Mouse (Mus musculus) kidney, postnatal 36 days (tissue): ENCODE data around the gene Trio.

Experiments
- DNase-seq, 2 experiments: peaks; one replicate each; pipeline ENCODE4 v3.0.0; 2021 to 2022; ENCODE audit warnings: mixed read lengths in 2 of 2

Trio gene

DNA sequence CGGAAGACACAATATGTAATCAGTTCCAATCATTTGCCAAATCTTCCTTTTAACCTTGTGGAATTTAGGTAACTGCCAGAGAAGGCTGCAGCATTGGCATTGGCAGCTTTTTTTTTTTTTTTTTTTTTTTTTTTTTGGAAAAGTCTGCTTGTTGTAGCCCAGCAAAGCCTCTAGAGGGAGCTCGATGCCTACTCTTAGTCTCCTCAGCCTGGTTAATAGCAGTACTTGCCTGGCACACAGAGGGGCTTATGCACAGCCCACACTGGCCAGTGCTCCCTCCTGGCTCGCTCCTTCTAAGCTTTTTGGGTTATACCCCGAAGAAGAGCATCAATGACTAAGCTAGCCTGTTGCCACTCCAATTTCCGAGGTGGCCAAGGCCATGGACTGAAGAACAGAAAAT lies 106.1 kb downstream of the Trio start:
- DNase-seq = peak; percentile 40 to 62

DNA sequence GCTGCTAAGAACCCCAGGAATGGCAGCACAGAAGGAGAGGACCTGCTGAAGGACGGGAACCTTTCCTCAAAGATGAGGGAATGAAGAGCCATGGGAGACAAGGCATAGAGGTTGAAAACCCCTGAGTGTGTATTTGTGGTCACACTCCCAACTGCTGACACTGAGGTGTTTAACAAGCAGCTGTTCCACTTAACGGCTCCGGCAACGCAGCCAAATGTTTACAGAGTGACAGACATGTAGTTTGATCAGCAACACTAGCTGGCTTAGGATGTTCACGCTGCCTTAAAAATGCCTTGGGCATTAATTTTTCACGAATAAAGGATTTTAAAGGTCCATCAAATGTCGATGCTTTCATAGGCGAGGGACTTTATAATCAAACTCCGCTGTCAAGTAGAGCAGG lies 106.8 kb downstream of the Trio start:
- DNase-seq = no peak

DNA sequence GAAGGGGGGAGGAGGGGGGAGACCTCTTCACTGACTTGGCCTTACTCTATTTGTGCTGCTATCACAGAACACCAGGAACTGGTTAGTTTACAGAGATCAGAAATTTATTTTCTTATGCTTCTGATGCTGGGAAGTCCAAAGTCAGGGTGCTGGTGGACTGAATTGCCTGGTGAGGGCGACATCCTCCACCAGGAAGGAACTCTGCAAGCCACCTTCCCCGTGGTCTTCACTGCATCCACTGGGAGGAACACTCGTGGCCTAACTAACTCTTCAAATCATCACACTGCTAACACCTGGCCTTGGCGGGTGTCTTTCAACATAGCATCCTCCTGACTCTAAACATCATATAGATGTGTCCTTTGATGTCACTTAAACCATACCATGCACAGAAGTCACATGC lies 109.4 kb downstream of the Trio start:
- no peak for DNase-seq

DNA sequence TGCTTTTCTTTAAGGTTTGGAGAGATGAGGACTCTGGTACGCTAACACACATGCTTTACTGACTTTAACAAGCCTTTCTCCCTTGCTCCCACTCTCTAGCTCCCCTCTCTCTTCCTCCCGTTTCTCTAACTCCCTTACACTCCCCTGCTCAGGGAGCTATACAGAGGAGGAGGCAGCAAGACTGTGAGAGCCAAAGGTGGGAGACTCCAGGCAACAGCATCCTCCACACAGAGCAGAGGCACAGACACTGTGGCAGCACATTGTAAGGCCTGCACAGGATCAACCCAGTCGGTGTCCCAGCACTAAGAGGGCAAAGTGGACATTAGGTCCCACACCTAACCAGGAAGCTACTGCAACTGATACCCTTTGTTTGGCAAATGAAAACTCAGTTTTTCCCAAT lies 112.6 kb downstream of the Trio start:
- no peak for DNase-seq

DNA sequence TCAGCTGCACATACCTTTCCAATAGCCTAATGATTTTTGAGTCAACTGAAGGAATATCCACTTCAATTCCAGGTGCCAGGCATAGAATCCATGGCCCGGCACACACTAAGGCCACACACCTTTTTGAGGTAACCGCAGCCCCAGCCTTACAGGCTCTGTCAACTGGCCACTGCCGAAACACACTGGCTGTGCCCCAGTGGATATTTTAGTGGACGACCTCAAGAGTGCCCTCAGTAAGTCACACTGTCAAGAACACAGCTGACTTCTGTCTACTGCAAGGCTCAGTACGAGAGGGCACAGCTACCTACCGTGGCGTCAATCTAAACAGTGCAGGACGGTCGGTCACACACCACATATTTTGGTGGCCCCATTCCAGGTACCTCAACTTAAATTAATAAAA lies 114.5 kb downstream of the Trio start:
- no peak for DNase-seq

DNA sequence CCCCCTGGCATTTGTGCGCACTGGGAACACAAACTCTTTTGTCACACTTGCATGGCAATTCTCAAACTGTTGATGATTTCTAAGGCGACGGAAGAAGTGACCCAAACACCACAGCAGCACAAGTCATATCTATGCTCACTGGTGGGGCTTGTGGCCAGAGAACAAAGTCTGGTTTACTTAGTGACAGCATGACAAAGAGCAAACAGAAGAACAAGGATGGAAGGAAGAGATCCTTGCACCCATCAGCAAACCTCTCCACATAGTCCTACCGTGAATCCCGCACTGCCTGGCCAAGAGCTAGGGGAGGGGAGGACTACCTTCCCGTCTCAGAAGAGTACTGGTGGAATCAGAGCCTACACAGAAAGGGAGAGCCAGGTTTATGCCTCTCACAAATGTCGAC lies 115.5 kb downstream of the Trio start:
- no peak for DNase-seq

DNA sequence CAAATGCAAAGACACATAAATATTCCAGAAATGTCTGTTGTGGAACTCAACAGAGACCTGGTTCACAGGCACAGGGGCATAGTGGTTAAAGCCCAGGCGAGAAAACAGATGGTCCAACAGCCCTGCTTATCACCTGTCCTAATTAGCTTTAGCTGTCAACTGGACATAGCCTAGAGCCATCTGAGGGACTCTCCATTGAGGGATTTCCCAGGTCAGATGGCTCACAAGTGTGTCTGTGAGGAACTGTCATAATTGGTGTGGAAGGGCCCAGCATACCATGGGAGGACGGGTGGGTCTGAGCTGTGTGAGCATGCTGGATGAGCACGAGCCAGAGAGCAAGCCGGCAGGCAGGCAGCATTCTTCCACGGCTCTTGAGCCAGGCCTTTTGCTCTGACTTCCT lies 118.0 kb downstream of the Trio start:
- DNase-seq = no peak

DNA sequence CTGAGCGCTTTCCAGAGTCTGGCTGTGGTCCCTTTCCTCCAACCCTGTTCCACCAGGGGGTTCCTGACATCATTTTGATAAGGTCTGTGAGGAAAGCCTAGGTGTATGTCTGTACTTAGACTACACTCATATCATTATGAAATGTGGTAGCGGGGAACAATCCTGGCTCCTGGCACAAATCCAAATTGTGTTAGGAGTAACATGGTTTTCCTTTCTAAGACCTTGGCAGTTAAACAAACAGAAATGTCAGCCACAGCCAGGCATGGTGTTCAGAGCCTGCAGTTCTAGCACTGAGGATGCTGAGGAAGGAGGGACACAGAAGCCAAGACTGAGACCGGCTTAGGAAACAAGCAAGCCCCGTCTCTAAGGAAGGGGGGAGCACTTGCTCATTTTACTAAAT lies 119.2 kb downstream of the Trio start:
- no peak for DNase-seq

DNA sequence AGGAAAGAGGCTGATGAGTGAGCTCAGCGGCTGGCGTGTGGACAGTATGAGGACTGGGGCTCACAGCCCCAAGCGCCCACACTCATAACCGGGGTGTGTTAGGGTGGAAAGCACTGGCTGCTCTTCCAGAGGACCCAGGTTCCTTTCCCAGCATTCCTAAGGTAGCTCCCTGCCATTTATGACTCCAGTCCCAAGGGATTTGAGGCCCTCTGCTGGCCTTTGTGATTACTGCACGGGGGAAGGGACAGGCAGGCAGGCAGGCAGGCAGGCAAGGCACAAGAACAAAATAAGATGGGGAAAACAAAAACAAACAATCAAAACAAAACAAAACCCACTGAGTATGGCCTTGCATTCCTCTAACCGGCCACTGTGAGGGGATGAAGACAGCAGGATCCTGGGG lies 120.3 kb downstream of the Trio start:
- DNase-seq = peak; percentile 42 to 79

DNA sequence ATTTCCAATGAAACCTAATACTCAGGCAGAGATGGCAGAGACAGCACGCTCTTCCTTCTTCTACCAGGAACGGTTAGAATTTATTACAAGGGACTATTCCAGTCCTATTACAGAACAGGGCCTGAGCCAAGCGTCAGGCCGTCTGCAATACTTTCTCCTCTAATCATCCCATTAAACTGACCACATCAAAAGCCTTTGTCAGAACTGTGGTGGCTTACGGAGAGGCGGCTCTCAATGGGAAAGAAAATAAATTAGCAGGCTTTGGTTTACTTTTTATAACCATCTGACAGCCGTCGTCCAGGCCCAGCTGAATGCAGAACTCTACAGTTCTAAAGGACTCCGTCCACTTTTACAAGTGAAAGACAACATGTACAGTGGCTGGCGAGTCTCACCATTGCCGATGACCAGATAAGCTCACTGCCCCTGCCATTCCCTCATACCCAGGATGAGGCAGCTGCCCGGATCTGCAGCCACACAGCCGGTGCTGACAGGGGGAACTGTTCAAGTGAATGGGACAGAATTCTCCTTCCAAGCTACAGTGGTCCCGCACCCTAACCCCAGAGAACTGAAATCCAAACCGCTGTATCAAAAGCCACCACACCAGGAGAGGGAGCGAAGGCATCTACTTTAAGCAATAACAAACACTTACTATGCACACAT lies 121.2 kb downstream of the Trio start:
- no peak for DNase-seq

DNA sequence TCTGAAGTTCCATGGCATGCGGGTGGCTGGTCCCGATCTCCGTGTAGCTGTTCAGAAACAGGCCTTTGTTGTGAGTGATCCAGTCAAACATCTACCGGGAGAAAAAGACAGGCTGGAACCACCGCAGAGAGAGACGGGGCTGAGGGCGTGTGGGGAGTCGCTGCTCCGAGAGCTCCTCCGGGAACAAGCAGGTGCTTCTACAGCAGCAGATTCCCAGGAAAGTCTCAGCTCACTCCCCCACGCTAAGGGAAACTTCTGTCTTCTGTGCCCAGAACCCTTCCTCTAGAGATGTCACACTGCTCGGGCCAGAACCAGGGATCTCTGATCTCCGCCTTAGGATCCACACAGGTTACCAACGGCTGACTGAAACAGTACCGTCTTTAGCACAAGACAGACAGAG lies 124.4 kb downstream of the Trio start:
- no peak for DNase-seq

DNA sequence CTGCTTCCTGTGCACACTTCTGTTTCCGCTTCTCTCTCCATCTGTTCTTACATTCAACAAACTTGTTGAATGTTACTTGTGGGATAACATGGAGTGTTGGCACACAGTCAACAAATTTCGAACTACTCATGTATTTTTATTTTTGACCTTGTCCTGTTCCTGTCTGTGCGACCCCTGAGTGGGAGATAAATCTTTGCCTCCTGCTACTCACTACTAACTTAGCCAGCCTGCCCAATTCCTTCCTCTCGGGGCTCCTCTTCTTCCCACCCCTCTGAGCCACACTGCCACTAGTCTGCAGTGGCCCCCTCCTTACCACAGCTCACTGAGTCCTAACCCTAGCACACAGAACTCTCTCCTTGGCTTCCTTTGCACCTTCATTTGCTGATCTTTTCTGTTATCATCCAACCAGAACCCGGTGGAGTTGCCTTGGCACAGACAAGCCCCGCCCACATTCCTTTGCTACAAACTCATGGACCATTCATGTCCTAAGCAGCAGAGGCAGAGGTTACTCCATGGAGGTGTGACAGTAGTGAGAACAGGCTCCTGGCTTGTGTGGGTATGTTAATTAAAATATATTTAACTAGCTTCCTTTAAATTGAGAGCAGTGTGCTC lies 126.7 kb downstream of the Trio start:
- peak; percentile 46 to 51 for DNase-seq

DNA sequence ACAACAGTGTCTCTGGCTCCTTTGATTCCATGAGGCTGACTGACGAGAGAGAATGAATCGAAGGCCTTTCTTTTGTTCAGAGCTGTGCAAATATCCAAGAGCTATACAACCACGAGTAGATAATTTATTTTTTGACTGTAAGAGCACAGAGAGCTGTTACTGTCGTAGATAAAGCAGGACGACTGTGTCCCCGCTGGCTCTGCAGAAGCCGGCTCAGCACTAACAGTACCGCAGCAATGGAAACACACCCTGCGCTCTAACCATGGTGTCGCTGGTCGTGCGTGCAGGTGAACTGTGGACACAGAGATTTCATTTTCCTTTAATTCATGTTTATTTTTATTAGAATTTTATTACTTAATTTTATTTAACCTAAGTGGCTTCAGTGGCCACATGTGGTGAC lies 131.5 kb downstream of the Trio start:
- DNase-seq = no peak

DNA sequence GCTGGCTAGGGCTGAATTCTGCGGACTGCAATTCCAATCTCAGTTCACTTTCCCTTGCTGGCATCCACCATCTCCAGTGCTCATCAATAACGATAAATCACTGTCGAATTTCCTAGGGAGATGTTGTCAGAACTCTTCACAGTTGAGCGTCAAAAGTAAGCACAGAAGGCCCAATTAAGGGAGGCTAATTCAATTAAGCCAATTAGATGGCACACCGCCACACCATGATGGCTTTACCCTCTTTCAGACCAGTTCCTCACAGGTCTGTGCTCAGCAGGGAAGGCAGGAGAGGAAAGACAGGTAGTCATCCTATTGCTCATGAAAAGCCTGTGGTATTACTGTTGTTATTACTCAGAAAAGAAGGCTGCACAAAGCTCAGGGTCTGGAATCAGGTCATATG lies 133.6 kb downstream of the Trio start:
- no peak for DNase-seq

DNA sequence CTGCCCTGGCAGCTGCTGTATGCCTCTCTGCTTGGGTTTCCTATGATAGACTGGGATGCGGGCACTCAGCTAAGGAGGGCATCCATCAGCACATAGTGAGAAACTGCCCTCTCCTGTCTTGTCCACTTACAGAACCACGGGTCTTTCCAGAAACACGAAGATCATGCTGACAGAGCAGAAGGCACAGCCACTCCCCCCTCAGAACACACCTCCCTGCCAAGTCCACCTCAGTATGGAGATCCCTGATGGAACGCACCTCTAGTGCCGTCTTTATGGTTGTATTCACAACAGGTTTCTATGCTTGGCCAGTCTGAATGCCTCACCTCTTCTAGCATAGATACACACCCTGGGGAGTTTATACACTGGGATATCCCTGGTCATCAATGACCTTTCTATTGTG lies 135.0 kb downstream of the Trio start:
- no peak for DNase-seq

DNA sequence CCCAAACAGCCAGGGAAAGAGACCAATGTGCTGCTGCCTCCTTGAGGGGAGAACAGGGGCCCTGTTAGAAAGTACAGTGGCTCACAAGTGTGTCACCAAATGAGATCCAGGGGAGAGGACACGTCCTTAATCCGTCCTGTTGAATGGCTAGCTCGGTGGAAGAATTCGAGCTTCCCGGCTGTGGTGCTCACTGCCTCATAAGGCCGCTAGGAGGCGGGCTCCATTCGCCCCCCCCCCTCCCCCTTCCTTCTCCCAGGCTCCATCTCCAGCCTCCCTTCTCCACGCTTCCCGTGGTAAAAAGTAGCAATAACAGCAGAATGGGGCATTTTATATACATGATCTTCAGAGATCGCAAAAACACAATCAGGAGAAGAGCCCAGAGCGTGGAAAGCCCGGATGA lies 137.5 kb downstream of the Trio start:
- DNase-seq = no peak

DNA sequence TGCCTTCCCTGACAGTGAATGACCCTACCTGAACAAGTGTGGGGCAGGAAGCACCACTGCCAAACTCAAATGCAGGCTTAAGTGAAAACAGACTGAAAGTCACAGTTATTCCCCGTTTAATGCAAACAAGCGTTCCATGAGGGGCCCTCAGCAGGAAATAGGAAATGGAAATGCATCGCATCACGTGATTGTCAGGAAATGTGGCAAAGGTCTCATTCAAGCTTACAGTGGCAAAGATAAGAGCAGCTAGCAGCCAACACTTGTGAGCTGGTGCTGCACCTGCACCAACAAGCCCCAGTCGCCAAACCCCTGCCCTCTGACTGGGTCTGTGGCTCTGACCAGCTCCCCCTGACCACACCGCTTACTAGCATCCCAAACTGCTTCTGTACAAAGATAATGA lies 138.7 kb downstream of the Trio start:
- no peak for DNase-seq

DNA sequence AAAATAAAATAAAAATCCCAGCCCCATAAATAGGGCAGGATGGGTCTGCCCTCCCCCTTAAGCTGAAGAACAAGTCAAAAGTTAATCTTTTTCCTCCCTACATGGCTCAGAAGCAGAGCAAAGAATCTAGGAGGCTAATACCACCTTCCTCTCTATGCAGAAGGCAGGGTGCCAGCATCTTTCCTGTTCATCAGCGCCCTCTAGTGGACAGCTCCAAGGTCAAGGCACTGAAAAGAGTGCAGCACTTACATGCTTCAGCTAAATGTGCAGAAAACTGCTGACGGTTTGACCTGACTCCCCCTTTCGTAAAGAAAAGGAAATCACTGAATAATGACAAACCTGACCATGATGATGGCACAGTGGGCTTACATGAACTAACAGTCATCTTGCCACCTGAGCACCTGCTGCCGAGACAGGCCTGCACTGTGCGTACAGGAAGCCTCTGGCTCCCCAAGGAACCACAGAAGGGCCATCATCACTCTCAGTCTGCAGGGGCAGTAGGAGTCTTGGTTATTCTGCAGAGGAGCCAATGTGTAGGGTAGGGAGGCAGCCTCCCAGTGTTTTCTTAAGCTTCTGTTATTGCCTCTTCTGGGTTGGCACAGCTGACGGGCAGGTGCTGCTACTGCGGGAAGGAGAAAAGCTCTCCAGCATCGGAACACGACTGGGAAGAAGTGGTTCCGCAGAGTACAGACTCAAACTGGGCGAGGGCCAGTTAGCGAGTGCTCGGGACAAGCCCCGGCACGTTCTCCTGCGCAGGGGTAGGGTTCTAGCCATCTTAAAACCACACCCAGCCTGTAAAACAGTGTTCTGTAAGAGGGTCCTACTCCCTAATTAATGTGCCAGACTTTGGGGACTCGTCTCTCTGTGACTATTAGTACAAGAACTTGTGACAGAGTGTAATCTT lies 141.0 kb downstream of the Trio start:
- DNase-seq = peak; percentile 83 to 91

DNA sequence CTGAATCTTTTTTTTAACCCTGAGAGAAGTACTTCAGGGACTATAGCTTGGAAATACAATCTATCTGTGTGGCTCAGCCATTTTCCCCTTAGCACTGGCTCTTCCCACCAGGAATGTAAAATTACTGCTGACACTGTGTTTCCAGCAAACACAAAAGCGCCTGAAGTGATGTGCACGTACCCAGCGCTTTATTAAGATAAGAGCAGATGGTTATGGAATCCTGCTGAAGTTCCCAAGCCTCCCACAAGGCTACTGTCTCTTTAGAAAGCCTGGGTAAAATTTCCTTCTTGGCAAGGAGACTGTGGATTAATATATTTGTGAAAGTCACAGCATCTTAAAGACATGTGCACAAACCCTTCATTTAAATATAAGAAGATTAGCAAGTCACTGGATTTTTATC lies 141.8 kb downstream of the Trio start:
- DNase-seq = no peak

DNA sequence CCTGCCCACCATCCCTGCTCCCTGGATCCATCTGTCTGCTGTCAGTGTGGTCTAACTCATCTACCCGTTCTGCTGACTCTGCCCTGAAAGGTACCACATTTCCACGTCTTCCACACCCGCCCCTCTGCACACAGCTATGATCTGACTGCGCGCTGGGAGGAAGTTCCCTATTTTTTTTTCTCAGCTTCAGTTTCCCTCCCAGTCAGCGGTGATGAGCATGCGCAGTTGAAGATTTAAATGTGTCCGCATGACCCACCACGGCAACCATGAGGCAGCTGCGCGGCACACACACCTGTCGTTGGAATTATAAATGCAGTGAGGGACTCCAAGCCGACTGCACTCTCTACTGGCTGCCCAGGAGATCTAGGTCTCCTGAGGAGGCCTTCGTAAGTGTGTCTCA lies 142.8 kb downstream of the Trio start:
- no peak for DNase-seq

DNA sequence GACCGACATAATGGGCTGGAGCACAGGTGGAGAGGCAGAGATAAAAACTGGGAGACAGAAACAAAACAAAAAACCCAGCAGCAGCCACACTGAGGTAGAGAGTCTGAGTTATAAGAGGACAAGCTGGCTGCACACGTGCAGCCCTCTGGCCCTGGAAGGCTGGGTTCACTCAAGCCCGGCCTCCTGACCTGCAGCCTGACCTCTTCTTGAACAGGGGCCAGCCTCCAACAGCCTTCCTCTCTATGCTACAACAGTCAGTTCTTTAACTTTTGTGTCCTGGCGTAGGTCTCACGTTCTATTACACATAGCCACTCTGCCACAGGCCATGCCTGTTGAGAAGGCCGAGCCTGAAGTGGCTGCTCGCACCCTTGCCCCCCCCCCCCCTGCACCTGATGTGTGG lies 147.8 kb downstream of the Trio start:
- DNase-seq = peak; percentile 30 to 68

DNA sequence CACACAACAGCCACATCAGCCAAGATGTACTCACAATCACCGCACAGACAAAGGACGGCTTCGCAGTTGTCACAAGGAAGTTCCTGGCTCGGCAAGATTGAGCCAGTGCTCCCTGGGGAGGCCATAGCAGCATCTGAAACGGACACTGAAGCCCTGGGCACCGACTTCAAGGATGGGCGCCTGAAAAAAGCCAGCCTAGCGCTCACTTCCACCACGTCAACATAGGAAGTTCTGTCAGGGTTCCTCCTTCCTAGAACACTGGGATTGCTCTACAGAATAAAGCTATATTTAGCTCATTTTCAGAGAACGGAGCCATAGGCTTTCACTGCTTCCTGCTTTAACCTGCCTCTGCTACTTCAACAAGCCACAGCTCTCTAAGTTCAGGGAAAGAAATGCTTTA lies 149.3 kb downstream of the Trio start:
- peak; percentile 44 to 47 for DNase-seq

DNA sequence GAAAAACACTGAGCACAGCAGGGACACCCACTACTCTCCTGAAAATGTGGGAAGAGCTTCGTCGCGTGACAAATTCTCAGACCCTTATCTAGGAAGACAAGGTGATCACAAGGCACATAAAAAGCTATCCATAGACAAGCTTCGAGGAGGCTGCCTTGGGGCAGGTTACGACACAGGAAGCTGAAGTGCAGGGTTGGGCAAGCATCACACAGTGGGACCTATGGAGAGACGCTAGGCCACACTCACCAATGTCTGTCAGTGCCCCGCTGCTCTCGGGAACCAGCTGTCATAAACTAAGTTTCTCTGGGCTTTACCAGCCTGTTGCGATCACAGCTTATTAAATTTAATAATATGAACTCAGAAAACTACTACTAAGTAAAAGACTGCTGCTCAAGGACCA lies 149.9 kb downstream of the Trio start:
- DNase-seq = no peak

DNA sequence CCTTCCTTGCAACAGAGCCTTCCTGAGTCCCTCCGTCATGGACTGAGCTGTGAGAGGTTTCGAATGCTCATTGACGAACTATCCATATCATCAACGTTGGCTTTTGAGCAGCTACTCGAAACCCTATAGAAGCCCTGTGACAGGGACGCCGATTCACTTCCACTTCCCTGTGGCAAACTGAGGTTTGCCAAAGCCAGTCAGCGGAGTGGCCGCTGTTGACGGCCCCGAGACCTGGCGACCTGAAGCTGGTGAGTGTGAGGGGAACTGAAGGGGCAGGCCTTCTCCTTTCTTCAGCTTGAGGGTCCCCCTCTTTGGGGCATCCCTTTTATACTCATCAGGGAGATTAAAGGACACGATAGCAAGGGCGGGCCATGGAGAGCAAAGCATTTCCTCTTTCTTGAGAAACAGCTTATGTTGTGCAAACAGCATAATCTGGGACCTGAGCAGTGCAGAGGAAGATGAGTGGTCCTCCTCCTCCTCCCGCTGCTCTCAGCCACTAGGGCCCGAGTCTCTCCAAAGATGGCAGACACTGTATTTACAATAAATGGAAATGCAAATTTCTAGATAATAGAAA lies 151.8 kb downstream of the Trio start:
- DNase-seq = no peak
